Mouse (Mus musculus) ZHBTc4 (cell line): ENCODE measurements around the gene Card9.

ENCODE experiments used
- DNase-seq: peaks from one replicate; pipeline ENCODE4 v3.0.0-alpha.2; 2011; ENCODE audit warnings: low read depth, low spot score

Gene Card9

GRCm38 (mm10) chr2:26305555-26305954, 55.2 kb downstream of the Card9 start:
- DNase-seq, result no peak

GRCm38 (mm10) chr2:26304711-26305110, 56.0 kb downstream of the Card9 start:
- peak; percentile 66 for DNase-seq
